Mouse (Mus musculus) liver, embryonic 14.5 days (tissue): ENCODE results near the gene Yap1. TPM values are rescaled to one million over a fixed set of nuclear protein-coding genes. Genes with fewer than 3 reads are reported as not detected.

Source experiments
- ATAC-seq: fragments of 200-750 bp; cut with Nextera tagmentation; 2 replicates; pipeline ENCODE4 v1.8.0; 2017; ENCODE audit warnings: moderate number of reproducible peaks, mild to moderate bottlenecking, moderate library complexity; ENCODE audit not compliant: insufficient read depth
- DNase-seq, 3 experiments: peaks; one replicate each; pipeline ENCODE4 v3.0.0-alpha.2; 2012 to 2013; ENCODE audit warnings: low read depth in 3 of 3, low spot score in 3 of 3
- H3K27ac ChIP-seq: fragments of 300-500 bp; sonication (generic); 2 replicates; pipeline ENCODE4 v1.5.1; 2014; ENCODE audit warnings: moderate library complexity, mild to moderate bottlenecking, control low read depth, inconsistent platforms
- H3K27me3 ChIP-seq: fragments of 300-500 bp; sonication (generic); 2 replicates; pipeline ENCODE4 v1.6.1; 2014; ENCODE audit warnings: mild to moderate bottlenecking, low read length, moderate library complexity; ENCODE audit not compliant: control insufficient read depth, insufficient read depth
- H3K36me3 ChIP-seq: fragments of 300-500 bp; sonication (generic); replicated peaks from 2 replicates; pipeline ENCODE4 v1.6.1; 2014; ENCODE audit warnings: low read depth; ENCODE audit not compliant: control insufficient read depth, insufficient read depth
- H3K4me1 ChIP-seq, 2 experiments: fragments of 200-500 bp in 1 of 2; fragments of 300-500 bp in 1 of 2; sonication (generic) in 1 of 2; replicated peaks; 2 replicates each; pipeline ENCODE4 v1.6.1; 2012 to 2014; ENCODE audit warnings: antibody characterized with exemption in 1 of 2, inconsistent platforms in 1 of 2, low read length in 1 of 2; ENCODE audit not compliant: control insufficient read depth in 2 of 2, insufficient read depth in 2 of 2
- H3K4me2 ChIP-seq: fragments of 300-500 bp; sonication (generic); 2 replicates; pipeline ENCODE4 v1.6.1; 2014; ENCODE audit warnings: low read depth, mild to moderate bottlenecking, control low read depth, moderate library complexity
- H3K4me3 ChIP-seq, 2 experiments: fragments of 200-500 bp in 1 of 2; fragments of 300-500 bp in 1 of 2; sonication (generic) in 1 of 2; 2 replicates each; pipeline ENCODE4 v1.5.1; 2012 to 2014; ENCODE audit warnings: low read depth in 2 of 2, low read length in 2 of 2, mild to moderate bottlenecking in 2 of 2, control low read depth in 1 of 2, inconsistent platforms in 1 of 2, moderate library complexity in 1 of 2; ENCODE audit not compliant: insufficient read depth in 1 of 2
- H3K9ac ChIP-seq: fragments of 300-500 bp; sonication (generic); replicated peaks from 2 replicates; pipeline ENCODE4 v1.6.1; 2014; ENCODE audit warnings: mild to moderate bottlenecking, control low read depth, moderate library complexity
- H3K9me3 ChIP-seq: fragments of 300-500 bp; sonication (generic); 2 replicates; pipeline ENCODE4 v1.6.1; 2016; ENCODE audit warnings: low read length, mixed read lengths; ENCODE audit not compliant: control insufficient read depth
- CTCF ChIP-seq: IDR thresholded peaks from 2 replicates; pipeline ENCODE4 v1.5.1; 2016; ENCODE audit warnings: antibody characterized with exemption, low read depth, control low read depth
- EP300 ChIP-seq: IDR thresholded peaks from 2 replicates; pipeline ENCODE4 v1.6.1; 2016; ENCODE audit warnings: antibody characterized with exemption, low read depth
- WGBS: fragments of 180-500 bp; shearing (Covaris S2); extraction: QIAGEN DNeasy Blood & Tissue Kit; methylation state at CpG from one replicate; pipeline ENCODE4 v1.1.7; 2014; ENCODE audit not compliant: insufficient replicate concordance; 5-methylcytosine and 5-hydroxymethylcytosine counted together
- polyA plus RNA-seq, 2 experiments: library from polyadenylated mRNA; depleted of rRNA in 1 of 2; stranded (reverse) in 1 of 2; unstranded in 1 of 2; fragments of >200 nt; fragmentation: Nextera tagmentation in 1 of 2; extraction: Ambion mirVana in 1 of 2; gene quantifications; 2 replicates each; pipeline versions ENCODE4 v1.2.1 to v1.2.3; 2012 to 2014

Gene Yap1
- polyA plus RNA-seq, 2 experiments: 2.9 to 4.1 TPM

GRCm38 (mm10) chr9:7961366-7962160 is 42.8 kb downstream of the Yap1 start:
- Histone ChIP-seq H3K27ac (no peak overlapping the region), H3K27me3 (no peaks in the 10 kb centered on the region), H3K4me3 (no peak overlapping the region), H3K36me3 (no peaks in the 10 kb centered on the region), H3K4me2 (no peak overlapping the region), H3K9ac (no peak overlapping the region), H3K4me1 (peaks cover 16 to 33% of the 10 kb centered on the region in 2 experiments), H3K9me3 (no peaks in the 10 kb centered on the region)
- DNase-seq (no peak), ATAC-seq (no peak)
- 61% methylated on average over 21 of the region's 21 CpGs for WGBS
- no peak for TF ChIP-seq EP300
- no peak for TF ChIP-seq CTCF

- Histone ChIP-seq H3K4me2 (no peak overlapping the region), H3K36me3 (no peaks in the 10 kb centered on the region), H3K9ac (no peak overlapping the region), H3K4me1 (peaks cover 15 to 28% of the 10 kb centered on the region in 2 experiments), H3K27ac (no peak overlapping the region), H3K4me3 (no peak overlapping the region), H3K9me3 (no peaks in the 10 kb centered on the region), H3K27me3 (no peaks in the 10 kb centered on the region)
- ATAC-seq (no peak), DNase-seq (no peak)
- 66% methylated on average over 9 of the region's 9 CpGs for WGBS
- TF ChIP-seq CTCF (no peak), EP300 (no peak)
Observed at GRCm38 (mm10) chr9:7960382-7960781, 44.0 kb downstream of the Yap1 start.

- Histone ChIP-seq H3K4me1 (peaks cover 8 to 20% of the 10 kb centered on the region in 2 experiments; a peak in 3 of 4 replicates), H3K9ac (no peak overlapping the region), H3K27me3 (no peaks in the 10 kb centered on the region), H3K4me2 (no peak overlapping the region), H3K9me3 (no peaks in the 10 kb centered on the region), H3K36me3 (no peaks in the 10 kb centered on the region), H3K27ac (no peak overlapping the region), H3K4me3 (no peak overlapping the region)
- WGBS: 76% methylated on average over 2 of the region's 2 CpGs
- TF ChIP-seq CTCF (no peak), EP300 (no peak)
- DNase-seq (no peak), ATAC-seq (no peak)
Observed at GRCm38 (mm10) chr9:7959301-7959700, 45.1 kb downstream of the Yap1 start.

GRCm38 (mm10) chr9:7958025-7958593 is 46.3 kb downstream of the Yap1 start:
- H3K27me3 ChIP-seq: no peaks in the 10 kb centered on the region
- no peak for DNase-seq
- H3K27ac ChIP-seq: no peak overlapping the region
- TF ChIP-seq EP300 (no peak), CTCF (no peak)
- H3K9ac ChIP-seq: no peak overlapping the region
- peak; percentile 67; the same call in 1 of the 2 replicates for ATAC-seq
- peaks cover 3 to 12% of the 10 kb centered on the region in 2 experiments; a peak in 3 of 4 replicates for H3K4me1 ChIP-seq
- no peak overlapping the region for H3K4me2 ChIP-seq
- no peaks in the 10 kb centered on the region for H3K9me3 ChIP-seq
- no peaks in the 10 kb centered on the region for H3K36me3 ChIP-seq
- 40% methylated on average over 7 of the region's 7 CpGs for WGBS
- no peak overlapping the region for H3K4me3 ChIP-seq

- 63% methylated on average over 2 of the region's 2 CpGs for WGBS
- no peak overlapping the region for H3K9ac ChIP-seq
- H3K9me3 ChIP-seq: no peaks in the 10 kb centered on the region
- H3K27me3 ChIP-seq: no peaks in the 10 kb centered on the region
- H3K4me1 ChIP-seq: peaks cover 0 to 9% of the 10 kb centered on the region in 2 experiments; a peak in 2 of 4 replicates
- ATAC-seq (no peak), DNase-seq (no peak)
- no peaks in the 10 kb centered on the region for H3K36me3 ChIP-seq
- no peak overlapping the region for H3K4me3 ChIP-seq
- H3K27ac ChIP-seq: no peak overlapping the region
- no peak for TF ChIP-seq EP300
- TF ChIP-seq CTCF: no peak
- H3K4me2 ChIP-seq: no peak overlapping the region
Observed at GRCm38 (mm10) chr9:7957407-7957806, 47.0 kb downstream of the Yap1 start.
